Comparison of ENCODE assay signal across 17 mouse cellular contexts in the genomic region with DNA sequence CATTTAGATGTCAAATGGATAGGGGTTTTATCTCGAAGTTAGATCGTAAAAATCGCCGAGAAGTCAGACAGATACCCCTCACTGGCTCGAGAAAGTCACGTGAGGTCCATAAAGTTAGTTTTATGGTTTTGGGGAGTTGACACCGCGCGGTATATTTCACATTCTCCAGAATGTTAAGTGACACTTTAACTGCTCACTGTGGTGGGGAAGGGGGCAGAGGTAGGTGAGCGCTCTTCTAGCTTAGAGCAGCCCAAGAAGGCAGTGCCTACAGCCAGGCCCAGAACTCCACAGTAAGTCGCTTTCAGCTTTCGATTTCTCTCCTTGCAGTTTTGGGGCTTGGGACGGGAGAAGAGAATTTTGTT. TPM values are rescaled to one million over a fixed set of nuclear protein-coding genes. Genes with fewer than 3 reads are reported as not detected.
DNase-seq lines count a peak whose midpoint lies in the region; ATAC-seq and TF ChIP-seq lines count a peak whose summit lies in the region.
"Had no signal": no experiment of that assay in that cellular context is flagged by ENCODE, and none has a peak within 500 bp of the region (broad histone marks: within the 10 kb centered on the region; RNA-seq: fewer than 3 reads in every experiment).

No protein-coding gene starts in this region.

- peak overlapping the region; percentile 29 for H3K9ac ChIP-seq in hindbrain, embryonic 12.5 days
- H3K9ac ChIP-seq in forebrain, postnatal 0 days = no peak overlapping the region
- H3K9ac ChIP-seq: embryonic facial prominence, embryonic 12.5 days; liver, embryonic 15.5 days; midbrain, embryonic 15.5 days had no signal

- H3K27ac ChIP-seq in hindbrain, embryonic 12.5 days = peak overlapping the region; percentile 76; the same call in 1 of the 2 replicates
- no peak overlapping the region for H3K27ac ChIP-seq in forebrain, postnatal 0 days (ENCODE audit: low read depth, low read length)
- H3K27ac ChIP-seq: embryonic facial prominence, embryonic 12.5 days; liver, embryonic 15.5 days; midbrain, embryonic 15.5 days had no signal

- H3K4me3 ChIP-seq in hindbrain, embryonic 12.5 days = peak overlapping the region; percentile 36
- H3K4me3 ChIP-seq in forebrain, postnatal 0 days (ENCODE audit: low read depth, low read length) = no peak overlapping the region
- H3K4me3 ChIP-seq: embryonic facial prominence, embryonic 12.5 days; liver, embryonic 15.5 days; midbrain, embryonic 15.5 days had no signal

- DNase-seq in embryo, embryonic 10.5 days (ENCODE audit: low spot score) = peak; percentile 86
- DNase-seq in kidney, adult 8-10 months = peak; percentile 36 to 73
- DNase-seq in mesoderm, embryonic 11.5 days (ENCODE audit: low read depth, low spot score) = peak; percentile 91
- DNase-seq in cerebellum, adult 18-20 months = no peak
- DNase-seq in urinary bladder, postnatal 14 days (ENCODE audit: low spot score) = no peak
- DNase-seq in forebrain, postnatal 0 days = no peak
- DNase-seq in thymus, postnatal 0 days (ENCODE audit: low spot score) = no peak
- DNase-seq: cerebellum, adult 8-10 months; heart, adult 11 months; retina, postnatal 1 day had no signal

- H3K36me3 ChIP-seq in hindbrain, embryonic 12.5 days = no peaks in the 10 kb centered on the region
- H3K36me3 ChIP-seq in forebrain, postnatal 0 days (ENCODE audit: insufficient read depth) = no peaks in the 10 kb centered on the region
- H3K36me3 ChIP-seq: embryonic facial prominence, embryonic 12.5 days; liver, embryonic 15.5 days; midbrain, embryonic 15.5 days had no signal

- 4% methylated on average over 13 of the region's 13 CpGs for whole genome bisulfite sequencing in hindbrain, embryonic 12.5 days
- 6% methylated on average over 13 of the region's 13 CpGs for WGBS in forebrain, postnatal 0 days

- TF ChIP-seq CTCF in forebrain, postnatal 0 days (IDR thresholded peaks at IDR 0.05; ENCODE audit: low read depth) = no peak

- peak overlapping the region; percentile 62 for H3K4me2 ChIP-seq in hindbrain, embryonic 12.5 days (replicated peaks)
- no peak overlapping the region for H3K4me2 ChIP-seq in forebrain, postnatal 0 days (ENCODE audit: low read depth)
- H3K4me2 ChIP-seq: embryonic facial prominence, embryonic 12.5 days; liver, embryonic 15.5 days; midbrain, embryonic 15.5 days had no signal

- peaks cover 97% of the 10 kb centered on the region for H3K27me3 ChIP-seq in hindbrain, embryonic 12.5 days
- peaks cover 100% of the 10 kb centered on the region for H3K27me3 ChIP-seq in forebrain, postnatal 0 days (ENCODE audit: insufficient read depth, low read length)

- no peaks in the 10 kb centered on the region for H3K9me3 ChIP-seq in hindbrain, embryonic 12.5 days (replicated peaks)
- H3K9me3 ChIP-seq in forebrain, postnatal 0 days (ENCODE audit: low read length) = no peaks in the 10 kb centered on the region
- H3K9me3 ChIP-seq: embryonic facial prominence, embryonic 12.5 days; liver, embryonic 15.5 days; midbrain, embryonic 15.5 days had no signal

- no peaks in the 10 kb centered on the region; the same call in 1 of the 2 replicates for H3K4me1 ChIP-seq in hindbrain, embryonic 12.5 days
- H3K4me1 ChIP-seq in forebrain, postnatal 0 days (ENCODE audit: insufficient read depth) = no peaks in the 10 kb centered on the region
- H3K4me1 ChIP-seq: embryonic facial prominence, embryonic 12.5 days had no signal

- ATAC-seq in hindbrain, embryonic 12.5 days (ENCODE audit: low FRiP score) = no peak
- no peak for ATAC-seq in forebrain, postnatal 0 days
- ATAC-seq: forebrain, embryonic 16.5 days; midbrain, embryonic 15.5 days had no signal

RNA-seq across cellular contexts. Expression of gene Hoxb5, which starts 3.8 kb away (rescaled TPM):
- polyA plus RNA-seq in hindbrain, embryonic 12.5 days (2016; fragmentation: Nextera tagmentation; extraction: Ambion mirVana) = 74.3 and 126 TPM in 2 replicates
- total RNA-seq in forebrain, postnatal 0 days (2014; rRNA removed) = not detected in 2 replicates
- polyA plus RNA-seq in forebrain, postnatal 0 days (2015; fragmentation: Nextera tagmentation; extraction: Ambion mirVana) = not detected in 2 replicates
- polyA plus RNA-seq in thymus, postnatal 0 days (2015; fragmentation: Nextera tagmentation; extraction: Ambion mirVana) = 0.15 and 0.16 TPM in 2 replicates
- total RNA-seq: left cerebral cortex, adult 18-20 months had no signal
- polyA plus RNA-seq: forebrain, embryonic 16.5 days had no signal

RNA-seq across cellular contexts. Expression of gene Hoxb4, which starts 11.2 kb away (rescaled TPM):
- 7.7 and 8.1 TPM in 2 replicates for polyA plus RNA-seq in hindbrain, embryonic 12.5 days (2016; fragmentation: Nextera tagmentation; extraction: Ambion mirVana)
- not detected in 2 replicates for total RNA-seq in forebrain, postnatal 0 days (2014; rRNA removed)
- polyA plus RNA-seq in forebrain, postnatal 0 days (2015; fragmentation: Nextera tagmentation; extraction: Ambion mirVana) = not detected in 2 replicates
- 0.09 and 0.20 TPM in 2 replicates for polyA plus RNA-seq in thymus, postnatal 0 days (2015; fragmentation: Nextera tagmentation; extraction: Ambion mirVana)
- total RNA-seq: left cerebral cortex, adult 18-20 months had no signal
- polyA plus RNA-seq: forebrain, embryonic 16.5 days; midbrain, embryonic 15.5 days had no signal

RNA-seq across cellular contexts. Expression of gene Hoxb6, which starts 14.6 kb away (rescaled TPM):
- 60.0 and 64.5 TPM in 2 replicates for polyA plus RNA-seq in hindbrain, embryonic 12.5 days (2016; fragmentation: Nextera tagmentation; extraction: Ambion mirVana)
- total RNA-seq in forebrain, postnatal 0 days (2014; rRNA removed) = not detected in 2 replicates
- not detected in 2 replicates for polyA plus RNA-seq in forebrain, postnatal 0 days (2015; fragmentation: Nextera tagmentation; extraction: Ambion mirVana)
- polyA plus RNA-seq in thymus, postnatal 0 days (2015; fragmentation: Nextera tagmentation; extraction: Ambion mirVana) = 0.10 TPM in 1 of 2 replicates, not detected in the other
- total RNA-seq: left cerebral cortex, adult 18-20 months had no signal
- polyA plus RNA-seq: embryonic facial prominence, embryonic 12.5 days; forebrain, embryonic 16.5 days had no signal

RNA-seq across cellular contexts. Expression of gene Hoxb3, which starts 16.2 kb away (rescaled TPM):
- 15.3 and 19.3 TPM in 2 replicates for polyA plus RNA-seq in hindbrain, embryonic 12.5 days (2016; fragmentation: Nextera tagmentation; extraction: Ambion mirVana)
- not detected in 2 replicates for total RNA-seq in forebrain, postnatal 0 days (2014; rRNA removed)
- polyA plus RNA-seq in forebrain, postnatal 0 days (2015; fragmentation: Nextera tagmentation; extraction: Ambion mirVana) = not detected in 2 replicates
- 0.18 and 0.30 TPM in 2 replicates for polyA plus RNA-seq in thymus, postnatal 0 days (2015; fragmentation: Nextera tagmentation; extraction: Ambion mirVana)
- total RNA-seq: left cerebral cortex, adult 18-20 months had no signal
- polyA plus RNA-seq: forebrain, embryonic 16.5 days; midbrain, embryonic 15.5 days had no signal

RNA-seq across cellular contexts. Expression of gene Hoxb7, which starts 20.5 kb away (rescaled TPM):
- polyA plus RNA-seq in hindbrain, embryonic 12.5 days (2016; fragmentation: Nextera tagmentation; extraction: Ambion mirVana) = 9.6 and 11.0 TPM in 2 replicates
- total RNA-seq in forebrain, postnatal 0 days (2014; rRNA removed) = not detected in 2 replicates
- polyA plus RNA-seq in forebrain, postnatal 0 days (2015; fragmentation: Nextera tagmentation; extraction: Ambion mirVana) = not detected in 2 replicates
- polyA plus RNA-seq in thymus, postnatal 0 days (2015; fragmentation: Nextera tagmentation; extraction: Ambion mirVana) = 0.19 TPM in 1 of 2 replicates, not detected in the other
- total RNA-seq: hematopoietic stem cell, adult 5-6 weeks; left cerebral cortex, adult 18-20 months had no signal
- polyA plus RNA-seq: embryonic facial prominence, embryonic 12.5 days; forebrain, embryonic 16.5 days; midbrain, embryonic 15.5 days had no signal

Comparison
In these comparisons a context has a peak if more than half of its experiments do, and no peak if none do; other contexts are left out.
1. DNase-seq: peak in embryo, embryonic 10.5 days (single experiment), kidney, adult 8-10 months (2 of 2) and mesoderm, embryonic 11.5 days (single experiment); none in cerebellum, adult 18-20 months (0 of 2), urinary bladder, postnatal 14 days (single experiment), forebrain, postnatal 0 days (single experiment) and thymus, postnatal 0 days (single experiment).
2. RNA of gene Hoxb5, which starts 3.8 kb away (polyA plus RNA-seq): 74.3 to 126 TPM in hindbrain, embryonic 12.5 days; 0.15 to 0.16 TPM in thymus, postnatal 0 days and not detected in forebrain, postnatal 0 days; every median in the first group is over 10 times any median in the second.
3. RNA of gene Hoxb6, which starts 14.6 kb away (polyA plus RNA-seq): 60.0 to 64.5 TPM in hindbrain, embryonic 12.5 days; 0.10 TPM in thymus, postnatal 0 days and not detected in forebrain, postnatal 0 days; every median in the first group is over 10 times any median in the second.